Mouse (Mus musculus): ENCODE results near the gene Cyth3. TPM values are rescaled to one million over a fixed set of nuclear protein-coding genes. Genes with fewer than 3 reads are reported as not detected.

Cyth3 gene
- polyA plus RNA-seq, 1 experiment = 134 TPM

GRCm38 (mm10) chr5:143654670-143655510 lies 32.6 kb downstream of the Cyth3 start:
- TF ChIP-seq CTCF (IDR thresholded peaks at IDR 0.05; ENCODE audit: borderline replicate concordance, insufficient read depth, low read length) (no peak), POLR2A (IDR thresholded peaks at IDR 0.05; ENCODE audit: low read depth, low read length) (no peak)
- Histone ChIP-seq H3K27ac (ENCODE audit: insufficient read depth, low read length) (peak overlapping the region; percentile 99), H3K4me1 (ENCODE audit: control insufficient read depth, insufficient read depth, low read length) (peaks cover 47% of the 10 kb centered on the region), H3K4me3 (ENCODE audit: insufficient read depth, low read length) (no peak overlapping the region)

- TF ChIP-seq POLR2A (IDR thresholded peaks at IDR 0.05; ENCODE audit: low read depth, low read length) = no peak
- no peak for TF ChIP-seq CTCF (IDR thresholded peaks at IDR 0.05; ENCODE audit: borderline replicate concordance, insufficient read depth, low read length)
- Histone ChIP-seq H3K4me3 (ENCODE audit: insufficient read depth, low read length) (no peak overlapping the region), H3K27ac (ENCODE audit: insufficient read depth, low read length) (peak overlapping the region; percentile 99), H3K4me1 (ENCODE audit: control insufficient read depth, insufficient read depth, low read length) (peaks cover 50% of the 10 kb centered on the region)
Observed at GRCm38 (mm10) chr5:143655511-143655943, 33.3 kb downstream of the Cyth3 start.

GRCm38 (mm10) chr5:143656708-143657245 lies 34.5 kb downstream of the Cyth3 start:
- peaks cover 52% of the 10 kb centered on the region for H3K4me1 ChIP-seq (ENCODE audit: control insufficient read depth, insufficient read depth, low read length)
- no peak for TF ChIP-seq POLR2A (IDR thresholded peaks at IDR 0.05; ENCODE audit: low read depth, low read length)
- TF ChIP-seq CTCF (IDR thresholded peaks at IDR 0.05; ENCODE audit: borderline replicate concordance, insufficient read depth, low read length) = no peak
- peak overlapping the region; percentile 99 for H3K27ac ChIP-seq (ENCODE audit: insufficient read depth, low read length)
- H3K4me3 ChIP-seq (ENCODE audit: insufficient read depth, low read length) = no peak overlapping the region

GRCm38 (mm10) chr5:143659021-143659523 lies 36.8 kb downstream of the Cyth3 start:
- Histone ChIP-seq H3K4me1 (ENCODE audit: control insufficient read depth, insufficient read depth, low read length) (peaks cover 53% of the 10 kb centered on the region), H3K4me3 (ENCODE audit: insufficient read depth, low read length) (no peak overlapping the region), H3K27ac (ENCODE audit: insufficient read depth, low read length) (peak overlapping the region; percentile 49)
- TF ChIP-seq CTCF (IDR thresholded peaks at IDR 0.05; ENCODE audit: borderline replicate concordance, insufficient read depth, low read length) = no peak
- no peak for TF ChIP-seq POLR2A (IDR thresholded peaks at IDR 0.05; ENCODE audit: low read depth, low read length)

- TF ChIP-seq POLR2A (IDR thresholded peaks at IDR 0.05; ENCODE audit: low read depth, low read length) = no peak
- no peak for TF ChIP-seq CTCF (IDR thresholded peaks at IDR 0.05; ENCODE audit: borderline replicate concordance, insufficient read depth, low read length)
- Histone ChIP-seq H3K4me1 (ENCODE audit: control insufficient read depth, insufficient read depth, low read length) (peaks cover 30% of the 10 kb centered on the region), H3K27ac (ENCODE audit: insufficient read depth, low read length) (peak overlapping the region; percentile 66), H3K4me3 (ENCODE audit: insufficient read depth, low read length) (no peak overlapping the region)
Observed at GRCm38 (mm10) chr5:143663074-143663687, 40.9 kb downstream of the Cyth3 start.

GRCm38 (mm10) chr5:143665561-143665960 lies 43.3 kb downstream of the Cyth3 start:
- peaks cover 28% of the 10 kb centered on the region for H3K4me1 ChIP-seq (ENCODE audit: control insufficient read depth, insufficient read depth, low read length)
- H3K27ac ChIP-seq (ENCODE audit: insufficient read depth, low read length) = peak overlapping the region; percentile 4; the same call in 1 of the 2 replicates
- H3K4me3 ChIP-seq (ENCODE audit: insufficient read depth, low read length) = no peak overlapping the region
- TF ChIP-seq POLR2A (IDR thresholded peaks at IDR 0.05; ENCODE audit: low read depth, low read length) = no peak
- no peak for TF ChIP-seq CTCF (IDR thresholded peaks at IDR 0.05; ENCODE audit: borderline replicate concordance, insufficient read depth, low read length)

GRCm38 (mm10) chr5:143666015-143666414 lies 43.8 kb downstream of the Cyth3 start:
- Histone ChIP-seq H3K27ac (ENCODE audit: insufficient read depth, low read length) (no peak overlapping the region), H3K4me1 (ENCODE audit: control insufficient read depth, insufficient read depth, low read length) (peaks cover 27% of the 10 kb centered on the region), H3K4me3 (ENCODE audit: insufficient read depth, low read length) (no peak overlapping the region)
- TF ChIP-seq CTCF (IDR thresholded peaks at IDR 0.05; ENCODE audit: borderline replicate concordance, insufficient read depth, low read length) (no peak), POLR2A (IDR thresholded peaks at IDR 0.05; ENCODE audit: low read depth, low read length) (no peak)

- TF ChIP-seq POLR2A (IDR thresholded peaks at IDR 0.05; ENCODE audit: low read depth, low read length) (no peak), CTCF (IDR thresholded peaks at IDR 0.05; ENCODE audit: borderline replicate concordance, insufficient read depth, low read length) (no peak)
- H3K27ac ChIP-seq (ENCODE audit: insufficient read depth, low read length) = peak overlapping the region; percentile 36; the same call in 1 of the 2 replicates
- peaks cover 27% of the 10 kb centered on the region for H3K4me1 ChIP-seq (ENCODE audit: control insufficient read depth, insufficient read depth, low read length)
- H3K4me3 ChIP-seq (ENCODE audit: insufficient read depth, low read length) = no peak overlapping the region
Observed at GRCm38 (mm10) chr5:143668884-143669283, 46.6 kb downstream of the Cyth3 start.

- 0 out of 2 replicates have a peak, but pooled peaks have one; percentile 16 for TF ChIP-seq CTCF (IDR thresholded peaks at IDR 0.05; ENCODE audit: borderline replicate concordance, insufficient read depth, low read length)
- no peak for TF ChIP-seq POLR2A (IDR thresholded peaks at IDR 0.05; ENCODE audit: low read depth, low read length)
- H3K27ac ChIP-seq (ENCODE audit: insufficient read depth, low read length) = peak overlapping the region; percentile 83
- no peak overlapping the region for H3K4me3 ChIP-seq (ENCODE audit: insufficient read depth, low read length)
- H3K4me1 ChIP-seq (ENCODE audit: control insufficient read depth, insufficient read depth, low read length) = peaks cover 31% of the 10 kb centered on the region
Observed at GRCm38 (mm10) chr5:143669393-143669792, 47.1 kb downstream of the Cyth3 start.
